Mouse (Mus musculus): Measurements from ENCODE around the gene Med23. TPM values are rescaled to one million over a fixed set of nuclear protein-coding genes. Genes with fewer than 3 reads are reported as not detected.
A peak's percentile ranks its signal among the peaks of the same experiment; 100 is the strongest.

The Med23 gene
- total RNA-seq, 2 experiments from 2014 or later: 19.0 to 31.2 TPM

GRCm38 (mm10) chr10:24873624-24874023 is 3.8 kb downstream of the Med23 start:
- DNase-seq: no peak

DNA sequence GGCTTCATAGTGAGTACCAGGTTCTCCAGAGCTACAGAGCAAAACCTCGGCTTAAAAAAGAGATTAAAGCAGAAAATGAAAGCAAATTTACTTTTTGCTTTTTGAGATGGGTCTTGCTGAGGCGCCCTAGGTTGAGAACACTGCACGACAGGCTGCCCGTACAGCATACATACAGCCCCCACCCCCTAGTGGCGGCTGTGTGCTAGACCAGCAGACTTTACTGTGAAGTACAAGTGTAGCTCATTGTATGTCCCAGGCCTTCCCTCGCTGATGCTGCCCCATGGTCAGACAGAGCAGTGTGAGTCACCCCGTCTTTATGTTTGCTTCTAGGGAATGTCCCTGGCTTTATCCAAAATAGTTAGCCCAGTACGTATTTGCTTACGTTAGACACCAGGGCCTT is 16.2 kb downstream of the Med23 start:
- peak; percentile 37 for DNase-seq

GRCm38 (mm10) chr10:24888343-24888742 is 18.6 kb downstream of the Med23 start:
- no peak for DNase-seq

GRCm38 (mm10) chr10:24895927-24896326 is 26.1 kb downstream of the Med23 start:
- DNase-seq: peak; percentile 52

- DNase-seq: no peak
Measured at GRCm38 (mm10) chr10:24905627-24906026, 35.8 kb downstream of the Med23 start.

- DNase-seq: no peak
Measured at GRCm38 (mm10) chr10:24911199-24911598, 41.4 kb downstream of the Med23 start.

- no peak for DNase-seq
Measured at GRCm38 (mm10) chr10:24912576-24912975, 42.8 kb downstream of the Med23 start.

- no peak for DNase-seq
Measured at GRCm38 (mm10) chr10:24915486-24915885, 45.7 kb downstream of the Med23 start.

DNA sequence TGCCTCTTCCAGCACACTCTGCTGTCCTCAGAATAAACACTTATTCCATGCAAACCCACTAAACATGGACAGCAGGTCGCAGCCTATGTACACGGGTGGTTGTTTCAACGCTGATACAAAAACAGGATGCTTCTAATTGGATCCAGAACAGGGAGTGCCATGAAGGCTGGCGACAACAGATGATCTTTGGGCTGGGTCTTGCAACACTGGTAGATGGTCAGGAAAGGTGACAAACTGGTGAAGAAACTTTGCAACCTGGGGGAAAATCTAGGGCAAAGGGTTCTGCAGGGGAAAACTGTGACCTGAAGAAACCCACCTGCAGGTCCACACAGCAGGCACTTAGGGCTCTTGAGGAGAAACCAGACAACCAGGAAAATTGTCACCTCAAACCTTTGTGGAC is 53.2 kb downstream of the Med23 start:
- DNase-seq: no peak

- DNase-seq: no peak
Measured at GRCm38 (mm10) chr10:24924296-24924695, 54.5 kb downstream of the Med23 start.

GRCm38 (mm10) chr10:24926380-24926779 is 56.6 kb downstream of the Med23 start:
- DNase-seq: no peak

GRCm38 (mm10) chr10:24926962-24927720 is 57.4 kb downstream of the Med23 start, which contains the start of gene Arg1:
Gene Arg1, minus strand, starts transcription at chr10:24927484.
- DNase-seq: peak; percentile 22

- DNase-seq: no peak
Measured at GRCm38 (mm10) chr10:24928072-24928471, 58.3 kb downstream of the Med23 start.

DNA sequence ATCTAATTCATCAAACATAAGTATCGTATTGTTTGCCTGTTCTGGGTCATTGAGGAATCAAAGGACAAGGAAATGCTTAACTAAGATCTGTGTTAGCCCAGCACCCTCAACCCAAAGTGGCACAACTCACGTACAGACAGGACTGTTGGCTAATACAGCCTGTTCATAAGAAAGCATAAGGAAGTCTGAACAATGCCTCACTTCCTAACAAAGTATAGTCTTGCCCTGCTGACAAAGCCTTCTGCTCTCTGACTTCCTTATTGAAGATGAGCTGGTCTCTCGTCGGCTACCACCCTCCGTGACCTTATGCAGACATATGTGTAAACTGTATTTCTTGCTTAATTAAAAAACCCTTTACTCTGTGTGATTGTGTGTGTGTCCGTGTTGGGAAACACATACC is 60.4 kb downstream of the Med23 start:
- no peak for DNase-seq

GRCm38 (mm10) chr10:24947871-24948270 is 78.1 kb downstream of the Med23 start:
- no peak for DNase-seq

GRCm38 (mm10) chr10:24948278-24948677 is 78.5 kb downstream of the Med23 start:
- no peak for DNase-seq

DNA sequence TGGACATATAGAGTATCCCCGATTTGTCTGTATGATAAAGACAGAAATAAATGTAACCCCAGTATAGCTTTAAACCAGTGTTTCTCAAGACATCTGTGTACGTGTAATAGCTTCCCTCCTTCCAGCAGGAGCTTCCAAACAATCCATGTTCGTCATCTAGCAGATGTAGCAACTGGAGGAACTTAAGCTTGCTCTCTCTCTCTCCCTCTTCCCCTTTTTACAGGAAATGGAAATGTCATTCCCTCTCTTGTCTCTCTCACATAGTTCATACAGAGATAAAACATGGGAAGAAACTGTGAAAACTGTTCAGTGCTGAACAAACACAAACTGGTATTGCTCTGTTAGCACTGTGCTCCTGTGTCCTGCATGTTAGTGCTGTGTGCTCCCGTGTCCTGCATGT is 80.4 kb downstream of the Med23 start:
- DNase-seq: no peak

- DNase-seq: no peak
Measured at GRCm38 (mm10) chr10:24951575-24951974, 81.8 kb downstream of the Med23 start.

DNA sequence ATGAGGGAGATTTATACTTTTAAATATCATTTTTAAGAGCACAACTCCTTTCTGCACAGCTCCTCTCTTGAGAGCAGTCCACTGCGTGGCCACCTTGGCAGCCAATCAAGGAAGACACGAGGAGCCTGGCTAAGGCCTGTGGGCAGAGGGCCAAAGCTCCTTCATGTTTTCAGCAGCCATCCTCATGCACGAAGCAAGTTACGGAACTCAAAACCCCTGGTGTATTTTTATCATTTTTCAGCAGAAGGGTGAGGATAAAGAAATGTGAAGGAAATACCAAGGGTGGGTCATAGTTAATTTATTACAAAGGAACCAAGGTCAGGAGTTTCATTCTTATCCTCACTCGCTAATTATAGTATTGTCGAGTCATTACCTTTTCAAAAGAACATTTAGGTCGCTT is 82.8 kb downstream of the Med23 start:
- DNase-seq: peak; percentile 47

DNA sequence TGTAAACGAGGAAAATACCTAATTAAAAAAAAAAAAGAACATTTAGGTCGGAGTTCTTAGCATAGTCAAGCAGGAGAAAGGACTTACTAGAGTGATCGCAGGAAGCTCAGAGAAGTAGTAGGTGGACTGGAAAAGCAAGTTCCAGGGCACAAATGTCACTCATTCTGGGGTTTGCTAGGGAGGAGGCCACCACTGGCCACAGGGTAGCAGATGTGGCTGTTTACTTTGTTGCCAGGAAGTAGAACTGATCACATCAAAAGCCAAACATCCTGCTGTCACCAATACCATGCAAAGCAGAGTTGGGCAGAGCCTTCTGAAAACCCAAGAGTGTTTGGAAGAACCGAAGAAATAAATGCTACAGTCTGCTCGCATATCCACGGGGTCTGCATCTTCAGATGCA is 84.1 kb downstream of the Med23 start:
- no peak for DNase-seq

- DNase-seq: no peak
Measured at GRCm38 (mm10) chr10:24958280-24959042, 88.7 kb downstream of the Med23 start.

DNA sequence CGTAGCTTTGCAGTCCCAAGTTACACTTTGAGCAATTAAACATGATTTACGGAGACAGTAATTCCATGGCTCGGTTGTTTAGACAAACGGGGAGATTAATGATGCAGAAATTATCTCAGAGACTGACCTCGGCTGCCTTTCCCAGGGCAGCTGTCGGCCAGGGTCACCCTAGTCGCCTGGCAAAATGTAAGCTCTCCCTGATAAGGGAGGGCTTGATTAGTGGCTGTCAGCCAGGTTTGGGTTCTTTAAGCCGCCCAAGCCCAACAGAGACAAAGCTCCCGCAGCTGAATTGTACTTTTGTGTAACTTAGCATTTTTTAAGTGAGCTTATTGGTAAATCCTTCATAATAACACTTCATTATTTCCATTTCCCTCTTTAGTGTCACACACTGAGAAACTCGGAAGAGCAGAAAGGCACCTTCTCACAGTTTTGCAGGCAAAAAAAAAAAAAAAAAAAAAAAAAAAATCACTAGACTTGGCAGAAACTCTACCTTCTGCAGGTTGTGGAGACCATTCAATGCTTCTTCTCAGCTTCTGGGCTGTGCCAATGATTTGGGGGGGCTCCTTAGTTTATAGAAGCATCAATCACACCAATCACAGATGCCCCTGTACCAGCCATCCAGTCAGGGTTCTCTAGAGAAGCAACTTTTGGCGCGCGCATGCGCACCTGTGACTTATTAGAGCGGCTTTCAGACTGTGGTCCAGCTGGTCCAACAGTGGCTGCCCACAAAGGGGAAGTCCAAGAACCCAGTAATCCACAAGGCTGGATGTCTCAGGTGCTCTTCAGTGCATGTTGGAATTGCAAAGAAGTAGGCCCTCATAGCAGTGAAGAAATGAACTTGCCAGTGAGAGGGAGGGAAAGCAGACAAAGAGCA is 89.5 kb downstream of the Med23 start:
- DNase-seq: peak; percentile 63

GRCm38 (mm10) chr10:24961112-24961511 is 91.3 kb downstream of the Med23 start:
- no peak for DNase-seq

Measured in adrenal gland, postnatal 10 days (tissue).